Mouse (Mus musculus) lung, embryonic 16.5 days (tissue): ENCODE measurements around the gene Rhou. TPM values are rescaled to one million over a fixed set of nuclear protein-coding genes. Genes with fewer than 3 reads are reported as not detected.

Experiments
- ATAC-seq: fragments of 200-750 bp; cut with Nextera tagmentation; 2 replicates; pipeline ENCODE4 v1.8.0; 2017; ENCODE audit warnings: low read depth, mild to moderate bottlenecking, moderate library complexity
- H3K27ac ChIP-seq: fragments of 300-500 bp; sonication (generic); 2 replicates; pipeline ENCODE4 v1.5.1; 2014; ENCODE audit warnings: mild to moderate bottlenecking, control low read depth, low read length
- H3K27me3 ChIP-seq: fragments of 300-500 bp; sonication (generic); 2 replicates; pipeline ENCODE4 v1.6.1; 2014; ENCODE audit warnings: low read depth, low read length, mixed read lengths; ENCODE audit not compliant: control insufficient read depth, insufficient read depth
- H3K36me3 ChIP-seq: fragments of 300-500 bp; sonication (generic); 2 replicates; pipeline ENCODE4 v1.6.1; 2014; ENCODE audit warnings: low read length; ENCODE audit not compliant: control insufficient read depth, insufficient read depth
- H3K4me1 ChIP-seq: fragments of 300-500 bp; sonication (generic); replicated peaks from 2 replicates; pipeline ENCODE4 v1.6.1; 2014; ENCODE audit warnings: low read length, mixed read lengths; ENCODE audit not compliant: control insufficient read depth, insufficient read depth
- H3K4me2 ChIP-seq: fragments of 300-500 bp; sonication (generic); 2 replicates; pipeline ENCODE4 v1.6.1; 2014; ENCODE audit warnings: low read depth, low read length, control low read depth
- H3K4me3 ChIP-seq: fragments of 300-500 bp; sonication (generic); 2 replicates; pipeline ENCODE4 v1.5.1; 2014; ENCODE audit warnings: mild to moderate bottlenecking, low read length, control low read depth
- H3K9ac ChIP-seq: fragments of 300-500 bp; sonication (generic); 2 replicates; pipeline ENCODE4 v1.6.1; 2014; ENCODE audit warnings: low read length, control low read depth
- H3K9me3 ChIP-seq: fragments of 300-500 bp; sonication (generic); 2 replicates; pipeline ENCODE4 v1.6.1; 2016; ENCODE audit warnings: low read length; ENCODE audit not compliant: control insufficient read depth
- whole genome bisulfite sequencing: fragments of 180-500 bp; shearing (Covaris S2); extraction: QIAGEN DNeasy Blood & Tissue Kit; methylation state at CpG from one replicate; pipeline ENCODE4 v1.1.7; 2014; 5-methylcytosine and 5-hydroxymethylcytosine counted together
- polyA plus RNA-seq: library from polyadenylated mRNA; unstranded; fragments of >200 nt; fragmentation: Nextera tagmentation; extraction: Ambion mirVana; gene quantifications from 2 replicates; pipeline ENCODE4 v1.2.1, GENCODE M21; 2015

Gene Rhou
- polyA plus RNA-seq, 1 experiment from 2014 or later: 7.8 TPM

GRCm38 (mm10) chr8:123672648-123673047, 18.9 kb downstream of the Rhou start:
- H3K4me2 ChIP-seq: no peak overlapping the region
- no peak overlapping the region for H3K27ac ChIP-seq
- no peaks in the 10 kb centered on the region for H3K9me3 ChIP-seq
- H3K4me1 ChIP-seq: no peaks in the 10 kb centered on the region; the same call in 1 of the 2 replicates
- no peak overlapping the region for H3K9ac ChIP-seq
- ATAC-seq: no peak
- no peaks in the 10 kb centered on the region for H3K27me3 ChIP-seq
- H3K36me3 ChIP-seq: no peaks in the 10 kb centered on the region
- H3K4me3 ChIP-seq: no peak overlapping the region
- 65% methylated on average over 6 of the region's 6 CpGs for WGBS

GRCm38 (mm10) chr8:123675611-123676010, 21.9 kb downstream of the Rhou start:
- Histone ChIP-seq H3K9ac (no peak overlapping the region), H3K4me1 (no peaks in the 10 kb centered on the region; the same call in 1 of the 2 replicates), H3K27me3 (no peaks in the 10 kb centered on the region), H3K9me3 (no peaks in the 10 kb centered on the region), H3K4me2 (peak overlapping the region; percentile 11; the same call in 1 of the 2 replicates), H3K4me3 (no peak overlapping the region), H3K36me3 (no peaks in the 10 kb centered on the region), H3K27ac (peak overlapping the region; percentile 5; the same call in 1 of the 2 replicates)
- peak; percentile 79 for ATAC-seq
- WGBS: 35% methylated on average over 5 of the region's 5 CpGs

GRCm38 (mm10) chr8:123678390-123678789, 24.7 kb downstream of the Rhou start:
- WGBS: 73% methylated on average over 4 of the region's 4 CpGs
- H3K9ac ChIP-seq: no peak overlapping the region
- no peak for ATAC-seq
- no peaks in the 10 kb centered on the region for H3K9me3 ChIP-seq
- no peak overlapping the region for H3K27ac ChIP-seq
- H3K36me3 ChIP-seq: no peaks in the 10 kb centered on the region
- H3K27me3 ChIP-seq: no peaks in the 10 kb centered on the region
- H3K4me2 ChIP-seq: no peak overlapping the region
- H3K4me3 ChIP-seq: no peak overlapping the region
- peaks cover 2% of the 10 kb centered on the region; the same call in 1 of the 2 replicates for H3K4me1 ChIP-seq

GRCm38 (mm10) chr8:123682073-123682761, 28.5 kb downstream of the Rhou start:
- no peak overlapping the region for H3K9ac ChIP-seq
- H3K27me3 ChIP-seq: no peaks in the 10 kb centered on the region; the same call in 1 of the 2 replicates
- H3K4me1 ChIP-seq: peaks cover 2% of the 10 kb centered on the region; the same call in 1 of the 2 replicates
- no peak overlapping the region for H3K27ac ChIP-seq
- H3K9me3 ChIP-seq: no peaks in the 10 kb centered on the region
- ATAC-seq: peak; percentile 77
- no peaks in the 10 kb centered on the region for H3K36me3 ChIP-seq
- no peak overlapping the region for H3K4me3 ChIP-seq
- WGBS: 18% methylated on average over 18 of the region's 18 CpGs
- peak overlapping the region; percentile 19; the same call in 1 of the 2 replicates for H3K4me2 ChIP-seq

GRCm38 (mm10) chr8:123683321-123683720, 29.6 kb downstream of the Rhou start:
- ATAC-seq: no peak
- Histone ChIP-seq H3K4me1 (peaks cover 2% of the 10 kb centered on the region; the same call in 1 of the 2 replicates), H3K4me2 (no peak overlapping the region), H3K36me3 (no peaks in the 10 kb centered on the region), H3K9ac (no peak overlapping the region), H3K4me3 (no peak overlapping the region), H3K27ac (no peak overlapping the region), H3K9me3 (no peaks in the 10 kb centered on the region), H3K27me3 (no peaks in the 10 kb centered on the region; the same call in 1 of the 2 replicates)
- 45% methylated on average over 7 of the region's 7 CpGs for WGBS

GRCm38 (mm10) chr8:123684806-123685205, 31.1 kb downstream of the Rhou start:
- Histone ChIP-seq H3K27me3 (no peaks in the 10 kb centered on the region; the same call in 1 of the 2 replicates), H3K4me2 (no peak overlapping the region), H3K4me3 (no peak overlapping the region), H3K27ac (no peak overlapping the region), H3K4me1 (peaks cover 2% of the 10 kb centered on the region; the same call in 1 of the 2 replicates), H3K9me3 (no peaks in the 10 kb centered on the region), H3K9ac (no peak overlapping the region), H3K36me3 (no peaks in the 10 kb centered on the region)
- ATAC-seq: no peak
- 77% methylated on average over 7 of the region's 7 CpGs for WGBS

- no peak for ATAC-seq
- Histone ChIP-seq H3K27ac (no peak overlapping the region), H3K4me3 (no peak overlapping the region), H3K4me1 (peaks cover 2% of the 10 kb centered on the region; the same call in 1 of the 2 replicates), H3K36me3 (no peaks in the 10 kb centered on the region), H3K4me2 (no peak overlapping the region), H3K27me3 (no peaks in the 10 kb centered on the region; the same call in 1 of the 2 replicates), H3K9ac (no peak overlapping the region), H3K9me3 (no peaks in the 10 kb centered on the region)
- 77% methylated on average over 4 of the region's 4 CpGs for WGBS
Measured at GRCm38 (mm10) chr8:123685477-123685876, 31.7 kb downstream of the Rhou start.

GRCm38 (mm10) chr8:123687826-123688225, 34.1 kb downstream of the Rhou start:
- WGBS: 41% methylated on average over 4 of the region's 4 CpGs
- Histone ChIP-seq H3K36me3 (no peaks in the 10 kb centered on the region), H3K4me3 (no peak overlapping the region), H3K27me3 (no peaks in the 10 kb centered on the region; the same call in 1 of the 2 replicates), H3K4me2 (no peak overlapping the region), H3K4me1 (peaks cover 2% of the 10 kb centered on the region; the same call in 1 of the 2 replicates), H3K9me3 (no peaks in the 10 kb centered on the region), H3K9ac (no peak overlapping the region), H3K27ac (no peak overlapping the region)
- no peak for ATAC-seq

GRCm38 (mm10) chr8:123692165-123692962, 38.6 kb downstream of the Rhou start:
- Histone ChIP-seq H3K27ac (no peak overlapping the region), H3K4me3 (no peak overlapping the region), H3K9me3 (no peaks in the 10 kb centered on the region), H3K27me3 (no peaks in the 10 kb centered on the region), H3K4me2 (no peak overlapping the region), H3K36me3 (no peaks in the 10 kb centered on the region), H3K9ac (no peak overlapping the region), H3K4me1 (no peaks in the 10 kb centered on the region)
- 80% methylated on average over 10 of the region's 10 CpGs for WGBS
- ATAC-seq: no peak
